Mouse (Mus musculus): ENCODE results near the gene 3425401B19Rik.

DNA sequence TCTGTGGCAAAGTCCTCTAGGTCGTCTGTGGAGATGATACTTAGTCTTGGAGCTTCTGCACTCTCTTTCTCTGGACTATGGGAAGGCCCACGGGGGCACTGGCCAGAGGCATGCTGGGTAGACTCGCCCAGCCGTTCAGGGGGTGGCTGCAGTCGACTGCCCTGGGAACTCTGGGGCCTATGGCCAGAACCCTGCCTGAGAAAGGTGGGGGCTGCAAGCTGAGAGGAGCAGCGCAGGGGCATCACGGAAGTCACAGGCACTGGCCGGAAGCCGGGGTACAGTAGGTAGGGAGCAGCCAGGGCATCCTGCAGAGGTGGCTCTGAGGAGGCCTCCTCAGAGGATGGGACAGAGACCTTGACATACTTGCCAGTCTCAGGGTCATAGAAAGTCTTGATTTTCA, 25.3 kb downstream of the 3425401B19Rik start:
- TF ChIP-seq CTCF (IDR thresholded peaks at IDR 0.05; ENCODE audit: control insufficient read depth, insufficient read depth, insufficient read length): no peak
- TF ChIP-seq USF1 (IDR thresholded peaks at IDR 0.05; ENCODE audit: low read depth): no peak
- no peak for TF ChIP-seq MYOG (IDR thresholded peaks at IDR 0.05; ENCODE audit: control insufficient read depth, extremely low read depth, insufficient read length)
- no peak for TF ChIP-seq CEBPB (IDR thresholded peaks at IDR 0.05; ENCODE audit: low read depth)
- no peak for TF ChIP-seq MAX (IDR thresholded peaks at IDR 0.05)

Data from C2C12 (cell line).